Mouse (Mus musculus) cerebellum, postnatal 36 days (tissue): Measurements from ENCODE around the gene Rgs7.

Source experiments
- DNase-seq, 2 experiments: peaks; one replicate each; pipeline ENCODE4 v3.0.0; 2021 to 2022; ENCODE audit warnings: mixed read lengths in 2 of 2

Rgs7 gene

GRCm38 (mm10) chr1:175491861-175492682, at the start of gene Rgs7:
Rgs7 (minus strand) TSS chr1:175492500.
- peak; percentile 82 to 87 for DNase-seq

- DNase-seq, result no peak
These were observed 48.4 kb upstream of the Rgs7 start for GRCm38 (mm10) chr1:175540700-175541099.

GRCm38 (mm10) chr1:175537321-175537720, 45.0 kb upstream of the Rgs7 start:
- DNase-seq, result no peak

GRCm38 (mm10) chr1:175529858-175530257, 37.6 kb upstream of the Rgs7 start:
- no peak for DNase-seq

GRCm38 (mm10) chr1:175524626-175525294, 32.5 kb upstream of the Rgs7 start:
- DNase-seq, result no peak

- no peak for DNase-seq
These were observed 31.3 kb upstream of the Rgs7 start for GRCm38 (mm10) chr1:175523572-175523971.

GRCm38 (mm10) chr1:175514543-175514942, 22.2 kb upstream of the Rgs7 start:
- DNase-seq, result no peak

- DNase-seq, result no peak
These were observed 19.9 kb upstream of the Rgs7 start for GRCm38 (mm10) chr1:175512173-175512572.

GRCm38 (mm10) chr1:175509989-175510388, 17.7 kb upstream of the Rgs7 start:
- no peak for DNase-seq

- no peak for DNase-seq
These were observed 363 bp upstream of the Rgs7 start for GRCm38 (mm10) chr1:175492683-175493043.

GRCm38 (mm10) chr1:175491511-175491860, 814 bp downstream of the Rgs7 start:
- no peak for DNase-seq

GRCm38 (mm10) chr1:175485109-175485508, 7.2 kb downstream of the Rgs7 start:
- DNase-seq, result no peak

GRCm38 (mm10) chr1:175473060-175473459, 19.2 kb downstream of the Rgs7 start:
- no peak for DNase-seq

GRCm38 (mm10) chr1:175469087-175469788, 23.1 kb downstream of the Rgs7 start:
- DNase-seq, result no peak

- DNase-seq, result peak in 1 of 2 experiments; percentile 20
These were observed 27.7 kb downstream of the Rgs7 start for GRCm38 (mm10) chr1:175464566-175464965.

- DNase-seq, result no peak
These were observed 29.9 kb downstream of the Rgs7 start for GRCm38 (mm10) chr1:175462351-175462750.

GRCm38 (mm10) chr1:175454041-175454636, 38.2 kb downstream of the Rgs7 start:
- no peak for DNase-seq

GRCm38 (mm10) chr1:175448017-175448416, 44.3 kb downstream of the Rgs7 start:
- DNase-seq, result no peak

GRCm38 (mm10) chr1:175442939-175443338, 49.4 kb downstream of the Rgs7 start:
- peak; percentile 38 to 64 for DNase-seq

- no peak for DNase-seq
These were observed 50.3 kb downstream of the Rgs7 start for GRCm38 (mm10) chr1:175442025-175442424.

GRCm38 (mm10) chr1:175433622-175434204, 58.6 kb downstream of the Rgs7 start:
- DNase-seq, result no peak

- DNase-seq, result peak in 1 of 2 experiments; percentile 37
These were observed 59.2 kb downstream of the Rgs7 start for GRCm38 (mm10) chr1:175433128-175433527.
